Mouse (Mus musculus): Measurements from ENCODE around the gene Pld1.
A peak's percentile ranks its signal among the peaks of the same experiment; 100 is the strongest.

Gene Pld1

DNA sequence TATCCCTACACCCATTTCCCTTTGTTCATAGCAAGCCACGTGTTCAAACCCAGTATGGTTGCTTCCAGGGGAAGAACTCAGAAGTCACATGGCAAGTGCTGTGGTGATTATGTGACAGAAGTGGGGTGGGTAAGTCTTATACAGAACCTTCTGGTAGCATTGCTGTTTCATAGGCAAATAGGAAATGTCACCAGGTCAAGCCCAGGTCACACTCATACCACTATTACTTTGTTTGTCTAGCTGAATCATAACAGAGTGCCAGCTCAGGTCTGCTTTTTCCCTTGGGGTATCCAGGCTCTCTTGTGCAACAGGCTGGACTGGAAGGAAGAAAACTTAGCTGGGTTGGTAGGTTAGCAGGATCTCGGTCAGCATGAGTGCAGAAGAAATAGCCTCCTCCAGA lies 219.5 kb downstream of the Pld1 start:
- no peak for DNase-seq (ENCODE audit: low read depth, low spot score)

DNA sequence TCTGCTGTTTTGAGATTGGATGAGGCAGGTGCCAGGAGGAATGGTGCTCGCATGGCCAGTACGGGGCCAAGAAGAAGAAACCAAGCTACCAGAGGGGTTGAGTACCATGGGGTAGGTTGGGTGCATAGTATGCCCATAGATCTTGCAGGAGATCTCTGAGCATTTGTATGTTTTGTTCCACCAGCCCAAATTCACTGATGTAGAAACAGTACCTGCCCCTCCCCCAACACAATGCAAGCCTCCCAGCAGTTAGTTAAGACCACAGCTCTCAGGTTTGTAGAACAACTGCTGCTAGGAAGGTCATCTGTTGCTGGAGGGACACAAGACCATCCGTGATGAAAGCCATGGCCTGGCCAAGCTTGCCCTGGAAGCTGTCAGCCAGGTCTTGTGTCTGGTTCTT lies 220.4 kb downstream of the Pld1 start:
- no peak for DNase-seq (ENCODE audit: low read depth, low spot score)

- DNase-seq (ENCODE audit: low read depth, low spot score), result no peak
Measured at GRCm38 (mm10) chr3:28162346-28162745, 223.9 kb downstream of the Pld1 start.

DNA sequence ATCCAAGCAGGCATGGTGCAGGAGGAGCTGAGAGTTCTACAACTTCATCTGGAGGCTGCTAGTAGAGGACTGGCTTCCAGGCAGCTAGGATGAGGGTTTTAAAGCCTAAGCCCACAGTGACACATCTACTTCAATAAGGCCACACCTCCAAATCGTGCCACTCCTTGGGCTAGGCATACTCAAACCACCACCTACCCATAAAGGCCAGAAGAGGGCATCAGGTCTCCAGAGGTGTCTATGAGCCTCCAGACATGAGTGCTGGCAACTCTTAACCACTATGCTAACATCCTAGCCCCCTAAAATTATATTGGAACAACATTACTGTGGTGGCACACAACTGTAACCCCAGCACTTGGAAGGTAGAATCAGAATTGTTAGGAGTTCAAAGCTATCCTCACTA lies 226.2 kb downstream of the Pld1 start:
- peak; percentile 18 for DNase-seq (ENCODE audit: low read depth, low spot score)

DNA sequence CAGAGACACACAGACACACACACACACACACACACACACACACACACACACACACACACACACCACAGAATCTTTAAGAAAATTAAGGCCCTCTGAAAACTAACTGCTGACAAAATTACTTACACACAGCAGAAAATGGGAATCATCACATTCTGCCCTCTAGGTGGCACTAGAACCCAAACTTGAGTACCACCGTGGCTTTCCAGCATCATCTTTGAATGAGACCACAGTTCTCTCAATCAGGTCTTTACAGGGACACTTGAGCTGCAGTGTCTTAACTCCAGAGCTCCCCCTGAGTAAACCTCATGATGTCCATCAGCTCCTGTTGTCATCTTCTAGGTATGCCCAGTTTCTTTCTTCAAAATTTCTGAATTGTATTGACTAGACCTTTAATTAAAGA lies 227.1 kb downstream of the Pld1 start:
- DNase-seq (ENCODE audit: low read depth, low spot score), result peak; percentile 86

DNA sequence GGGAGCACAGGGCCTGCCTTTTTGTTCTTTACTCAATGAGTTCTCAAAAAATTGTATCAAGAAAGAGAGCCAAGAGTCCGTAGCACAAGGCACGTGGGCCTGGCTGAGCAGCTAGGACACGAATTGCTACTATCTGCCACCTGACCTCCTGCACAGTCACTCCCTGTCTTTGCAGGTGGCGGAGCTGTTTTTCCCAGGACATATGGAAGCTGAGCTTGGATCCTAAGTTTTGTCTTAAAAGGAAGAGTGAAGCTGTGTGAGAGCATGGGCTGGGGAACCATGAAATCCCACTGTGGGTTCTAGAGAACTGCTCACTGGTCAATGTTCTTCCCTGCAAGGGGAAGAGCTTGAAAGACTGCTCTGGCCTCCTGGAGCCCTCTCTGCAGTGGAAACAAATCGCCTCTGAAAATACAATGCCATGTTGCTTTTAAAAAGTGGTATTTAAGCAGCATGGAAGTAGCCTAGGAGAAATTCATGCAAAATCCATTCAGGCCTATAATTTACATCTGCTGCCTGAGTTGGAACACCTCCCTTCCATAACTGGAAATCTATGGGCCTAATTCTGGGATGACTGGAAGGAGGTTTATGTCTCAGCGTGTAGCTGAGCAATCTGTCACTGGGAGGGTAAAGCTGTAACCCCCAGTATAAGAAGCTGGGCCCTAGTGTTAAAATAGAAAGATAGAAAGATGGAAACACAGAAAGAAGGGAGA lies 229.5 kb downstream of the Pld1 start:
- DNase-seq (ENCODE audit: low read depth, low spot score), result no peak

- peak; percentile 90 for DNase-seq (ENCODE audit: low read depth, low spot score)
Measured at GRCm38 (mm10) chr3:28170911-28171618, 232.6 kb downstream of the Pld1 start.

DNA sequence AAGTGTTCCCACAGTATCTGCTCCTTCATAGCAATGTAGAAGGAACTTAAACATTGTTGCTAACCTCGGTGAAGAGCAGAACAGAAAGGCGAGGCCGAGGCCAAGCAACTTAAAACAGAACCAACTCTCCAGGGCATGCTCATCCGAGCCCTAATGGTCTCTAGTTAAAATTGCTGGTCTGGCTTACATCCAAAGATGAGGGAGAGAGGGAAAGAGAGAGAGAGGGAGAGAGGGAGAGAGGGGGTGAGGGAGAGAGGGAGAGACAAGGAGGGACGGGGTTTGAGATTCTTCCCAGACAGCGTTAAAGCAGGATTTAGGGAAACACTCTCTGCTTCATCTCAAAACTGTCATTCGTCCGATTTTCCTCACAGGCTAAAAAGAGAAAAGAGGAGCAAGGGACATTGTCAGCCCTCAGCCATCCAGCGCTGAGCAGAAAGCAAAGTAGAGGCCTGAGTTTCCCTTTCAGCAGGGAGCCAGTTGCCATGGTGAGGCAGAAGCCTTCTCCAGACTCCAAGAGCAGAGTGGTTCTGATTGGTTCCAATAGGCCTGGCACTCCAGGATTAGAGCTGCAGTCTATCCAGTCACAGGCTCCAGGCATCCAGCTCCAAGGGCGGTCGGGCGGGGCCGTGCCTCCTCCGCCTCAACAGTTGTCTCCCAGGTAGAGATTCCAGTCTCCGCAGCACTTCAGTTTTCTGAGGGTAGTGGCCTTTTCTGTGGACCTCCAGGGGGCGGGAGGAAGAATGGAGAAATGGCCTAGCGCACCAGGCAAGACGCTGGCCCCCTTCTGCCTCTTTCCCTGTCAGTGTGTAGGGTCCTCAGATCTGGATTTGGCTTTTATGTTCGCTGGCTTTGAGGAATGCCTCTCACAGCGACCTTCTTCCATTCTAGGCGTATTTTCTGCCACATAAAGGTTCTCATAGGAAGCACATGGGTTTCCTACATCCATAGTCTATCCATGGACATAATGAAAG lies 237.8 kb downstream of the Pld1 start:
- no peak for DNase-seq (ENCODE audit: low read depth, low spot score)

GRCm38 (mm10) chr3:28178333-28178732 lies 239.8 kb downstream of the Pld1 start:
- DNase-seq (ENCODE audit: low read depth, low spot score), result no peak

Data from CD4-positive, CD25-positive, alpha-beta regulatory T cell, adult 2 months (primary cell).